Mouse (Mus musculus): ENCODE data around the gene Serpinb9b. TPM values are rescaled to one million over a fixed set of nuclear protein-coding genes. Genes with fewer than 3 reads are reported as not detected.

Gene Serpinb9b
- 0.09 and 0.28 TPM in 2 replicates for polyA plus RNA-seq (2016; fragmentation: Nextera tagmentation; extraction: Ambion mirVana)

- Histone ChIP-seq H3K9ac (no peak within 1 kb of the TSS), H3K9me3 (no peaks in the 10 kb centered on the region), H3K36me3 (no peaks in the 10 kb centered on the region), H3K4me2 (replicated peaks) (no peak within 1 kb of the TSS), H3K4me1 (no peaks in the 10 kb centered on the region), H3K4me3 (no peak within 1 kb of the TSS), H3K27ac (no peak within 1 kb of the TSS), H3K27me3 (replicated peaks) (no peaks in the 10 kb centered on the region)
- WGBS = 73% methylated on average over 2 of the region's 2 CpGs
- ATAC-seq (ENCODE audit: low FRiP score, low read depth) = no peak
These were observed at the start of gene Serpinb9b for GRCm38 (mm10) chr13:33027244-33027643. TSS of gene Serpinb9b (plus strand) at chr13:33027416.

- WGBS = 82% methylated on average over 4 of the region's 4 CpGs
- H3K27me3 ChIP-seq (replicated peaks) = no peaks in the 10 kb centered on the region
- H3K27ac ChIP-seq = no peak overlapping the region
- no peaks in the 10 kb centered on the region for H3K4me1 ChIP-seq
- no peak overlapping the region for H3K4me3 ChIP-seq
- 0 out of 2 replicates have a peak, but pooled peaks cover 3% of the 10 kb centered on the region for H3K9me3 ChIP-seq
- ATAC-seq (ENCODE audit: low FRiP score, low read depth) = no peak
- H3K4me2 ChIP-seq (replicated peaks) = no peak overlapping the region
- H3K9ac ChIP-seq = no peak overlapping the region
- H3K36me3 ChIP-seq = no peaks in the 10 kb centered on the region
These were observed 44.6 kb upstream of the Serpinb9b start for GRCm38 (mm10) chr13:32982556-32983042.

GRCm38 (mm10) chr13:32986256-32986655 is 41.0 kb upstream of the Serpinb9b start:
- no peaks in the 10 kb centered on the region for H3K27me3 ChIP-seq (replicated peaks)
- H3K4me2 ChIP-seq (replicated peaks) = no peak overlapping the region
- no peaks in the 10 kb centered on the region for H3K4me1 ChIP-seq
- H3K4me3 ChIP-seq = no peak overlapping the region
- no peak overlapping the region for H3K9ac ChIP-seq
- H3K36me3 ChIP-seq = no peaks in the 10 kb centered on the region
- no peak overlapping the region for H3K27ac ChIP-seq
- no peak for ATAC-seq (ENCODE audit: low FRiP score, low read depth)
- no peaks in the 10 kb centered on the region for H3K9me3 ChIP-seq

- ATAC-seq (ENCODE audit: low FRiP score, low read depth) = no peak
- 70% methylated on average over 10 of the region's 10 CpGs for WGBS
- no peaks in the 10 kb centered on the region for H3K36me3 ChIP-seq
- H3K9ac ChIP-seq = no peak overlapping the region
- no peaks in the 10 kb centered on the region for H3K9me3 ChIP-seq
- H3K4me2 ChIP-seq (replicated peaks) = no peak overlapping the region
- no peaks in the 10 kb centered on the region for H3K4me1 ChIP-seq
- no peaks in the 10 kb centered on the region for H3K27me3 ChIP-seq (replicated peaks)
- no peak overlapping the region for H3K4me3 ChIP-seq
- H3K27ac ChIP-seq = no peak overlapping the region
These were observed 33.9 kb upstream of the Serpinb9b start for GRCm38 (mm10) chr13:32993152-32993893.

- ATAC-seq (ENCODE audit: low FRiP score, low read depth) = no peak
- no peak overlapping the region for H3K27ac ChIP-seq
- H3K27me3 ChIP-seq (replicated peaks) = no peaks in the 10 kb centered on the region
- H3K4me1 ChIP-seq = no peaks in the 10 kb centered on the region
- H3K4me2 ChIP-seq (replicated peaks) = no peak overlapping the region
- H3K4me3 ChIP-seq = no peak overlapping the region
- H3K9ac ChIP-seq = no peak overlapping the region
- WGBS = 72% methylated on average over 2 of the region's 2 CpGs
- H3K9me3 ChIP-seq = no peaks in the 10 kb centered on the region
- no peaks in the 10 kb centered on the region for H3K36me3 ChIP-seq
These were observed 33.3 kb upstream of the Serpinb9b start for GRCm38 (mm10) chr13:32993894-32994242.

- Histone ChIP-seq H3K4me2 (replicated peaks) (no peak overlapping the region), H3K4me3 (no peak overlapping the region), H3K4me1 (no peaks in the 10 kb centered on the region), H3K36me3 (no peaks in the 10 kb centered on the region), H3K27ac (no peak overlapping the region), H3K27me3 (replicated peaks) (no peaks in the 10 kb centered on the region), H3K9ac (no peak overlapping the region), H3K9me3 (no peaks in the 10 kb centered on the region)
- 77% methylated on average over 4 of the region's 4 CpGs for WGBS
- ATAC-seq (ENCODE audit: low FRiP score, low read depth) = no peak
These were observed 32.2 kb upstream of the Serpinb9b start for GRCm38 (mm10) chr13:32995051-32995450.

GRCm38 (mm10) chr13:33001341-33001740 is 25.9 kb upstream of the Serpinb9b start:
- H3K9me3 ChIP-seq = no peaks in the 10 kb centered on the region
- H3K27me3 ChIP-seq (replicated peaks) = no peaks in the 10 kb centered on the region
- ATAC-seq (ENCODE audit: low FRiP score, low read depth) = no peak
- H3K4me3 ChIP-seq = no peak overlapping the region
- no peaks in the 10 kb centered on the region for H3K36me3 ChIP-seq
- H3K4me1 ChIP-seq = 0 out of 2 replicates have a peak, but pooled peaks cover 5% of the 10 kb centered on the region
- no peak overlapping the region for H3K4me2 ChIP-seq (replicated peaks)
- H3K9ac ChIP-seq = no peak overlapping the region
- WGBS = 87% methylated on average over 5 of the region's 5 CpGs
- H3K27ac ChIP-seq = no peak overlapping the region

GRCm38 (mm10) chr13:33002950-33003349 is 24.3 kb upstream of the Serpinb9b start, which contains the start of gene Serpinb9:
TSS of gene Serpinb9 (plus strand) at chr13:33003250.
- WGBS = 85% methylated on average over 3 of the region's 3 CpGs
- 0 out of 2 replicates have a peak, but pooled peaks cover 5% of the 10 kb centered on the region for H3K4me1 ChIP-seq
- no peak for ATAC-seq (ENCODE audit: low FRiP score, low read depth)
- no peaks in the 10 kb centered on the region for H3K27me3 ChIP-seq (replicated peaks)
- no peaks in the 10 kb centered on the region for H3K9me3 ChIP-seq
- no peak within 1 kb of the TSS for H3K27ac ChIP-seq
- peak within 1 kb of the TSS; percentile 48 for H3K4me2 ChIP-seq (replicated peaks)
- no peak within 1 kb of the TSS for H3K4me3 ChIP-seq
- H3K9ac ChIP-seq = no peak within 1 kb of the TSS
- no peaks in the 10 kb centered on the region for H3K36me3 ChIP-seq

- H3K9me3 ChIP-seq = no peaks in the 10 kb centered on the region
- peak overlapping the region; percentile 48 for H3K4me2 ChIP-seq (replicated peaks)
- no peak overlapping the region for H3K9ac ChIP-seq
- no peak for ATAC-seq (ENCODE audit: low FRiP score, low read depth)
- H3K4me3 ChIP-seq = peak overlapping the region; percentile 20
- 0 out of 2 replicates have a peak, but pooled peaks cover 5% of the 10 kb centered on the region for H3K4me1 ChIP-seq
- 73% methylated on average over 9 of the region's 9 CpGs for WGBS
- no peaks in the 10 kb centered on the region for H3K27me3 ChIP-seq (replicated peaks)
- no peaks in the 10 kb centered on the region for H3K36me3 ChIP-seq
- H3K27ac ChIP-seq = no peak overlapping the region
These were observed 23.4 kb upstream of the Serpinb9b start for GRCm38 (mm10) chr13:33003523-33004413.

GRCm38 (mm10) chr13:33004414-33005105 is 22.7 kb upstream of the Serpinb9b start:
- Histone ChIP-seq H3K4me3 (peak overlapping the region; percentile 20), H3K27me3 (replicated peaks) (no peaks in the 10 kb centered on the region), H3K4me1 (0 out of 2 replicates have a peak, but pooled peaks cover 5% of the 10 kb centered on the region), H3K9me3 (no peaks in the 10 kb centered on the region), H3K36me3 (no peaks in the 10 kb centered on the region), H3K27ac (no peak overlapping the region), H3K9ac (0 out of 2 replicates have a peak overlapping the region, but pooled peaks have one; percentile 35), H3K4me2 (replicated peaks) (peak overlapping the region; percentile 48)
- 26% methylated on average over 12 of the region's 12 CpGs for WGBS
- peak; percentile 81 for ATAC-seq (ENCODE audit: low FRiP score, low read depth)

GRCm38 (mm10) chr13:33005501-33006075 is 21.6 kb upstream of the Serpinb9b start:
- Histone ChIP-seq H3K27me3 (replicated peaks) (no peaks in the 10 kb centered on the region), H3K9me3 (no peaks in the 10 kb centered on the region), H3K36me3 (no peaks in the 10 kb centered on the region), H3K4me2 (replicated peaks) (no peak overlapping the region), H3K4me1 (0 out of 2 replicates have a peak, but pooled peaks cover 5% of the 10 kb centered on the region), H3K4me3 (no peak overlapping the region), H3K9ac (no peak overlapping the region), H3K27ac (no peak overlapping the region)
- 61% methylated on average over 2 of the region's 2 CpGs for WGBS
- no peak for ATAC-seq (ENCODE audit: low FRiP score, low read depth)

Data from neural tube, embryonic 12.5 days (tissue).